Mouse (Mus musculus) neural tube, embryonic 13.5 days (tissue): ENCODE data around the gene Tmem156. TPM values are rescaled to one million over a fixed set of nuclear protein-coding genes. Genes with fewer than 3 reads are reported as not detected.

Experiments
- ATAC-seq: fragments of 200-750 bp; cut with Nextera tagmentation; 2 replicates; pipeline ENCODE4 v1.8.0; 2017; ENCODE audit warnings: low read depth, mild to moderate bottlenecking, moderate TSS enrichment, moderate library complexity
- H3K27ac ChIP-seq: fragments of 300-500 bp; sonication (generic); replicated peaks from 2 replicates; pipeline ENCODE4 v1.5.1; 2015; ENCODE audit warnings: moderate library complexity, mild to moderate bottlenecking, inconsistent platforms
- H3K27me3 ChIP-seq: fragments of 300-500 bp; sonication (generic); 2 replicates; pipeline ENCODE4 v1.6.1; 2015; ENCODE audit warnings: mild to moderate bottlenecking, inconsistent platforms
- H3K36me3 ChIP-seq: fragments of 300-500 bp; sonication (generic); 2 replicates; pipeline ENCODE4 v1.6.1; 2015; ENCODE audit warnings: mild to moderate bottlenecking, inconsistent platforms
- H3K4me1 ChIP-seq: fragments of 300-500 bp; sonication (generic); replicated peaks from 2 replicates; pipeline ENCODE4 v1.6.1; 2015; ENCODE audit warnings: inconsistent platforms
- H3K4me2 ChIP-seq: fragments of 300-500 bp; sonication (generic); 2 replicates; pipeline ENCODE4 v1.6.1; 2015; ENCODE audit warnings: inconsistent platforms, mild to moderate bottlenecking, moderate library complexity
- H3K4me3 ChIP-seq: fragments of 300-500 bp; sonication (generic); 2 replicates; pipeline ENCODE4 v1.5.1; 2015; ENCODE audit warnings: mild to moderate bottlenecking, inconsistent platforms
- H3K9ac ChIP-seq: fragments of 300-500 bp; sonication (generic); 2 replicates; pipeline ENCODE4 v1.6.1; 2015; ENCODE audit warnings: moderate library complexity, mild to moderate bottlenecking, inconsistent platforms
- H3K9me3 ChIP-seq: fragments of 300-500 bp; sonication (generic); 2 replicates; pipeline ENCODE4 v1.6.1; 2016; ENCODE audit warnings: inconsistent platforms
- WGBS: fragments of 180-500 bp; shearing (Covaris S2); methylation state at CpG from one replicate; pipeline ENCODE4 v1.1.7; 2015; 5-methylcytosine and 5-hydroxymethylcytosine counted together
- polyA plus RNA-seq: library from polyadenylated mRNA; unstranded; fragments of >200 nt; fragmentation: Nextera tagmentation; extraction: Ambion mirVana; gene quantifications from 2 replicates; pipeline ENCODE4 v1.2.1, GENCODE M21; 2015

Gene Tmem156
- polyA plus RNA-seq, 1 experiment from 2014 or later = not detected

DNA sequence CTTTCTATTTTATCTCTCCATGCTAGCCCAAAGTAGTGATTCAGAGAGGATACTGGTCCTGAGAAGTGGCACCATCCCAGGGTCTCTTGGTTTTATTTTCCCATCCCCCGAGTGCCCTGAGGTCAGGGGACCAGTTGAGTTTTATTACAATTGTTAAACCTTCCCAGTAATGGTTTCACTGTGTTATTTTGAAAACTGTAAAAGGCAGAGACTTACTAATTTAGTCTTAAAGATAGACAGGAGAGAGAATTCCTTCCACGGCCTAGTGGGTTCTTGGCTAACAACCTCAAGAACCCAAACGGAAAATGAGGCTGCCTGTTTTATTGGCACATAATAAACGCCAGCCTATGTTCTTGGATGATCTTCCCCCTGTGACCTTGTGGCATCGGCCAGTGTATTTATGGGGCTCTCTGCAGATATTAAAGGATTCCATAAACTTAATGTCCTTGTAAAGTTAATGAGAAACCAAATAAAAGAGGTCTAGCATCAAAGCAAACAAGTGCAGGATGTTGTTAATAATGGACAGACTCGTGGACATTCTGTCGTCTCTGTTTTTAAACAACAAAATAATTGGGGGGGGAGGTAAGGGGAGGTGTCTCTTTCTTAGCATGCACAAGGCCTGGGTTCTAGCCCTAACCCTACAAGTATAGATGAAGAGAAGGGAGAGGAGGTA lies 79.9 kb downstream of the Tmem156 start:
- Histone ChIP-seq H3K4me3 (no peak overlapping the region), H3K27me3 (no peaks in the 10 kb centered on the region), H3K4me2 (no peak overlapping the region), H3K36me3 (no peaks in the 10 kb centered on the region), H3K9me3 (no peaks in the 10 kb centered on the region), H3K4me1 (no peaks in the 10 kb centered on the region), H3K9ac (no peak overlapping the region), H3K27ac (no peak overlapping the region)
- 34% methylated on average over 7 of the region's 7 CpGs for WGBS
- ATAC-seq = no peak

GRCm38 (mm10) chr5:65006011-65006491 lies 85.9 kb downstream of the Tmem156 start:
- Histone ChIP-seq H3K4me2 (no peak overlapping the region), H3K27ac (no peak overlapping the region), H3K9me3 (no peaks in the 10 kb centered on the region), H3K4me1 (peaks cover 17% of the 10 kb centered on the region), H3K9ac (no peak overlapping the region), H3K4me3 (no peak overlapping the region), H3K36me3 (no peaks in the 10 kb centered on the region), H3K27me3 (no peaks in the 10 kb centered on the region)
- 30% methylated on average over 4 of the region's 4 CpGs for WGBS
- ATAC-seq = no peak

- H3K4me1 ChIP-seq = peaks cover 17% of the 10 kb centered on the region
- 92% methylated on average over 4 of the region's 4 CpGs for WGBS
- no peak overlapping the region for H3K27ac ChIP-seq
- no peaks in the 10 kb centered on the region for H3K9me3 ChIP-seq
- ATAC-seq = no peak
- no peak overlapping the region for H3K9ac ChIP-seq
- no peak overlapping the region for H3K4me3 ChIP-seq
- no peak overlapping the region for H3K4me2 ChIP-seq
- H3K36me3 ChIP-seq = no peaks in the 10 kb centered on the region
- no peaks in the 10 kb centered on the region for H3K27me3 ChIP-seq
These were observed 86.7 kb downstream of the Tmem156 start for GRCm38 (mm10) chr5:65005251-65005650.

Other genes with a start within 250 kb of the Tmem156 start
- gene Tlr1, start 158.6 kb downstream of the Tmem156 start, polyA plus RNA-seq = 0.60 and 1.2 TPM in 2 replicates
- 0.54 and 0.85 TPM in 2 replicates for gene Tlr6, start 132.0 kb downstream of the Tmem156 start, polyA plus RNA-seq
- gene Fam114a1, start 122.1 kb downstream of the Tmem156 start, polyA plus RNA-seq = 15.4 and 17.9 TPM in 2 replicates
- gene Klhl5, start 15.4 kb upstream of the Tmem156 start, polyA plus RNA-seq = 55.8 and 60.8 TPM in 2 replicates
- gene Wdr19, start 107.6 kb upstream of the Tmem156 start, polyA plus RNA-seq = 10.6 and 12.4 TPM in 2 replicates
- 37.6 and 47.2 TPM in 2 replicates for gene Rfc1, start 243.5 kb upstream of the Tmem156 start, polyA plus RNA-seq